Mouse (Mus musculus) olfactory bulb, adult 2 months (tissue): ENCODE measurements around the gene Scnm1. TPM values are rescaled to one million over a fixed set of nuclear protein-coding genes. Genes with fewer than 3 reads are reported as not detected.

ENCODE experiments used
- H3K27ac ChIP-seq: fragments of 200-500 bp; 2 replicates; pipeline ENCODE4 v1.5.1; 2012; ENCODE audit warnings: low read depth, low read length; ENCODE audit not compliant: insufficient read depth
- H3K4me1 ChIP-seq: fragments of 200-500 bp; 2 replicates; pipeline ENCODE4 v1.6.1; 2012; ENCODE audit warnings: low read length; ENCODE audit not compliant: control insufficient read depth, insufficient read depth
- H3K4me3 ChIP-seq: fragments of 200-500 bp; 2 replicates; pipeline ENCODE4 v1.5.1; 2012; ENCODE audit warnings: mild to moderate bottlenecking, low read depth, low read length, moderate library complexity; ENCODE audit not compliant: insufficient read depth
- CTCF ChIP-seq: fragments of 200-500 bp; IDR thresholded peaks from 2 replicates; pipeline ENCODE4 v1.5.1; 2012; ENCODE audit warnings: low read depth, mild to moderate bottlenecking, low read length, moderate library complexity; ENCODE audit not compliant: insufficient read depth
- POLR2A ChIP-seq: fragments of 200-500 bp; IDR thresholded peaks from 2 replicates; pipeline ENCODE4 v1.6.1; 2012; ENCODE audit warnings: mild to moderate bottlenecking, low read depth, low read length, moderate library complexity; ENCODE audit not compliant: insufficient read depth
- WGBS: fragments of 180-500 bp; shearing (Covaris S2); methylation state at CpG from one replicate; pipeline ENCODE4 v1.1.7; 2018; 5-methylcytosine and 5-hydroxymethylcytosine counted together
- polyA plus RNA-seq: library from polyadenylated mRNA; stranded (reverse); fragments of >200 nt; gene quantifications from 2 replicates; pipeline ENCODE4 v1.2.4, GENCODE M21; 2012; ENCODE audit warnings: low replicate concordance; ENCODE audit not compliant: missing spikeins, insufficient read depth, insufficient read length

Scnm1 gene
- polyA plus RNA-seq: not detected in 2 replicates

GRCm38 (mm10) chr3:95133680-95134101 lies at the start of gene Scnm1, which contains the start of gene Lysmd1:
Gene Scnm1 (minus strand): TSS chr3:95134011.
Gene Lysmd1 (plus strand): TSS chr3:95134088.
- TF ChIP-seq CTCF (no peak), POLR2A (no peak)
- Histone ChIP-seq H3K27ac (peak within 1 kb of the TSS; percentile 63), H3K4me3 (peak within 1 kb of the TSS; percentile 57), H3K4me1 (peaks cover 3% of the 10 kb centered on the region)
- WGBS: under 1% methylated on average over 20 of the region's 20 CpGs

- Histone ChIP-seq H3K27ac (no peak overlapping the region), H3K4me3 (no peak overlapping the region), H3K4me1 (peaks cover 4% of the 10 kb centered on the region)
- TF ChIP-seq POLR2A (no peak), CTCF (no peak)
- WGBS: 42% methylated on average over 1 of the region's 1 CpGs
Observed at GRCm38 (mm10) chr3:95181841-95182240, 48.0 kb upstream of the Scnm1 start.

- no peak overlapping the region for H3K27ac ChIP-seq
- H3K4me3 ChIP-seq: no peak overlapping the region
- peaks cover 4% of the 10 kb centered on the region for H3K4me1 ChIP-seq
- TF ChIP-seq CTCF (no peak), POLR2A (no peak)
- 53% methylated on average over 3 of the region's 3 CpGs for WGBS
Observed at GRCm38 (mm10) chr3:95179890-95180289, 46.1 kb upstream of the Scnm1 start.

- no peak overlapping the region for H3K27ac ChIP-seq
- H3K4me1 ChIP-seq: peaks cover 6% of the 10 kb centered on the region
- TF ChIP-seq CTCF (no peak), POLR2A (no peak)
- H3K4me3 ChIP-seq: no peak overlapping the region
- WGBS: 60% methylated on average over 5 of the region's 5 CpGs
Observed at GRCm38 (mm10) chr3:95178948-95179347, 45.1 kb upstream of the Scnm1 start.

GRCm38 (mm10) chr3:95177583-95177982 lies 43.8 kb upstream of the Scnm1 start:
- TF ChIP-seq CTCF: no peak
- TF ChIP-seq POLR2A: no peak

GRCm38 (mm10) chr3:95176500-95176899 lies 42.7 kb upstream of the Scnm1 start:
- WGBS: 67% methylated on average over 3 of the region's 3 CpGs

More at GRCm38 (mm10) chr3:95177583-95177982, 43.8 kb upstream of the Scnm1 start:
- Histone ChIP-seq H3K4me1 (peaks cover 14% of the 10 kb centered on the region), H3K27ac (no peak overlapping the region), H3K4me3 (no peak overlapping the region)
- WGBS: 77% methylated on average over 6 of the region's 6 CpGs

GRCm38 (mm10) chr3:95174011-95174592 lies 40.3 kb upstream of the Scnm1 start:
- peaks cover 14% of the 10 kb centered on the region for H3K4me1 ChIP-seq
- no peak overlapping the region for H3K4me3 ChIP-seq
- TF ChIP-seq CTCF: peak; percentile 80
- TF ChIP-seq POLR2A: no peak
- no peak overlapping the region for H3K27ac ChIP-seq
- WGBS: 20% methylated on average over 16 of the region's 16 CpGs

More at GRCm38 (mm10) chr3:95176500-95176899, 42.7 kb upstream of the Scnm1 start:
- TF ChIP-seq POLR2A (no peak), CTCF (no peak)
- Histone ChIP-seq H3K4me1 (peaks cover 14% of the 10 kb centered on the region), H3K27ac (no peak overlapping the region), H3K4me3 (no peak overlapping the region)

- H3K27ac ChIP-seq: no peak overlapping the region
- H3K4me1 ChIP-seq: peaks cover 14% of the 10 kb centered on the region
- 43% methylated on average over 58 of the region's 58 CpGs for WGBS
- no peak for TF ChIP-seq POLR2A
- TF ChIP-seq CTCF: no peak
- peak overlapping the region; percentile 12 for H3K4me3 ChIP-seq
Observed at GRCm38 (mm10) chr3:95173256-95173949, 39.6 kb upstream of the Scnm1 start.

- 57% methylated on average over 84 of the region's 84 CpGs for WGBS
- Histone ChIP-seq H3K27ac (no peak overlapping the region), H3K4me3 (no peak overlapping the region), H3K4me1 (peaks cover 14% of the 10 kb centered on the region)
- TF ChIP-seq POLR2A: no peak
- no peak for TF ChIP-seq CTCF
Observed at GRCm38 (mm10) chr3:95172526-95173255, 38.9 kb upstream of the Scnm1 start.
